Mouse (Mus musculus): ENCODE data around the gene Zfp286.

Zfp286 gene

GRCm38 (mm10) chr11:62788935-62789616 is at the start of gene Zfp286:
Zfp286 (minus strand) TSS chr11:62789462.
- DNase-seq (ENCODE audit: low read depth): peak; percentile 76

- DNase-seq (ENCODE audit: low read depth): no peak
These were observed 42.6 kb upstream of the Zfp286 start for GRCm38 (mm10) chr11:62831906-62832305.

GRCm38 (mm10) chr11:62830387-62830786 is 41.1 kb upstream of the Zfp286 start:
- DNase-seq (ENCODE audit: low read depth): no peak

GRCm38 (mm10) chr11:62827911-62828310 is 38.6 kb upstream of the Zfp286 start:
- no peak for DNase-seq (ENCODE audit: low read depth)

GRCm38 (mm10) chr11:62827135-62827534 is 37.9 kb upstream of the Zfp286 start:
- DNase-seq (ENCODE audit: low read depth): no peak

- no peak for DNase-seq (ENCODE audit: low read depth)
These were observed 37.0 kb upstream of the Zfp286 start for GRCm38 (mm10) chr11:62826106-62826733.

- no peak for DNase-seq (ENCODE audit: low read depth)
These were observed 36.2 kb upstream of the Zfp286 start for GRCm38 (mm10) chr11:62825222-62826105.

GRCm38 (mm10) chr11:62824211-62824610 is 34.9 kb upstream of the Zfp286 start:
- peak; percentile 46 for DNase-seq (ENCODE audit: low read depth)

- peak; percentile 21 for DNase-seq (ENCODE audit: low read depth)
These were observed 32.6 kb upstream of the Zfp286 start for GRCm38 (mm10) chr11:62821893-62822292.

GRCm38 (mm10) chr11:62820661-62821437 is 31.6 kb upstream of the Zfp286 start:
- DNase-seq (ENCODE audit: low read depth): peak; percentile 35

- DNase-seq (ENCODE audit: low read depth): peak; percentile 50
These were observed 30.8 kb upstream of the Zfp286 start, which contains the start of gene Trim16 for GRCm38 (mm10) chr11:62820059-62820541. Trim16 (plus strand) TSS chr11:62820231.

GRCm38 (mm10) chr11:62819059-62819686 is 29.9 kb upstream of the Zfp286 start:
- no peak for DNase-seq (ENCODE audit: low read depth)

- DNase-seq (ENCODE audit: low read depth): no peak
These were observed 27.3 kb upstream of the Zfp286 start for GRCm38 (mm10) chr11:62816591-62816990.

- DNase-seq (ENCODE audit: low read depth): no peak
These were observed 26.2 kb upstream of the Zfp286 start for GRCm38 (mm10) chr11:62815438-62815837.

- no peak for DNase-seq (ENCODE audit: low read depth)
These were observed 25.4 kb upstream of the Zfp286 start for GRCm38 (mm10) chr11:62814625-62815024.

- DNase-seq (ENCODE audit: low read depth): no peak
These were observed 24.8 kb upstream of the Zfp286 start for GRCm38 (mm10) chr11:62813970-62814624.

- DNase-seq (ENCODE audit: low read depth): no peak
These were observed 24.2 kb upstream of the Zfp286 start for GRCm38 (mm10) chr11:62813497-62813896.

- DNase-seq (ENCODE audit: low read depth): no peak
These were observed 23.0 kb upstream of the Zfp286 start for GRCm38 (mm10) chr11:62812268-62812667.

GRCm38 (mm10) chr11:62809201-62809600 is 19.9 kb upstream of the Zfp286 start:
- DNase-seq (ENCODE audit: low read depth): peak; percentile 24

GRCm38 (mm10) chr11:62807965-62808364 is 18.7 kb upstream of the Zfp286 start:
- DNase-seq (ENCODE audit: low read depth): no peak

GRCm38 (mm10) chr11:62804119-62804518 is 14.9 kb upstream of the Zfp286 start:
- DNase-seq (ENCODE audit: low read depth): no peak
